Mouse (Mus musculus): ENCODE data around the gene Phb. TPM values are rescaled to one million over a fixed set of nuclear protein-coding genes. Genes with fewer than 3 reads are reported as not detected.

Gene Phb
- polyA plus RNA-seq (2012; rRNA removed) = 94.8 and 153 TPM in 2 replicates

DNA sequence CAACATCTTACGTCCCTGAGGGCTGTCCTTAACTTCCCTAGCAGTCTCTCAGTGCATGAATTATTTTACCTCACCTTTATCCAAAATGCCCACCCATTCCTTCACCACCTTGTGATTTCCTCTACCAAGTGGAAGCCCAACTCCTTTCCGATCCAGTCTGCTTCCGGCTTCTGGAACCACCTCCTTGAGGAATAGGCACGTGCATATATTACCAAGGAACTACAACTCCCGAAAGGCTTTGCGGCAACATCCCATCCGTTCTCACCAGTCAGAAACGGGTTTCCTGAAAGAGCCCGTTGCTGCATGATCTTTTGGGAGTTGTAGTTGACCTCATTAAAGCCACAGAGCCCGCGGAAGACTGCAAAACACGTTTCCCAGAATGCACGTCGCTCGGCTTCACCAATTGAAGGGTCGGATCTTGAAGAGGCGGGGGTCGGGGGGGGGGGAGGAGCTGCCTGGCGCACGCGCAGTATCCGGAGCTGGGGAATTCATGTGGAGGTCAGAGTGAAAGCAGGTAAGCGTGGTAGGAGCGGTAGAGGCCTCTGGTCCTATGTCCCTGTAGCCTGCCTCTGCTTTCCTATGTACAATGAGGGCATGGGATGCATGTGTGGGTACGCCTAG lies at the start of gene Phb:
TSS of gene Phb (plus strand) at position 429 of the 621 bp plus-strand sequence.

DNA sequence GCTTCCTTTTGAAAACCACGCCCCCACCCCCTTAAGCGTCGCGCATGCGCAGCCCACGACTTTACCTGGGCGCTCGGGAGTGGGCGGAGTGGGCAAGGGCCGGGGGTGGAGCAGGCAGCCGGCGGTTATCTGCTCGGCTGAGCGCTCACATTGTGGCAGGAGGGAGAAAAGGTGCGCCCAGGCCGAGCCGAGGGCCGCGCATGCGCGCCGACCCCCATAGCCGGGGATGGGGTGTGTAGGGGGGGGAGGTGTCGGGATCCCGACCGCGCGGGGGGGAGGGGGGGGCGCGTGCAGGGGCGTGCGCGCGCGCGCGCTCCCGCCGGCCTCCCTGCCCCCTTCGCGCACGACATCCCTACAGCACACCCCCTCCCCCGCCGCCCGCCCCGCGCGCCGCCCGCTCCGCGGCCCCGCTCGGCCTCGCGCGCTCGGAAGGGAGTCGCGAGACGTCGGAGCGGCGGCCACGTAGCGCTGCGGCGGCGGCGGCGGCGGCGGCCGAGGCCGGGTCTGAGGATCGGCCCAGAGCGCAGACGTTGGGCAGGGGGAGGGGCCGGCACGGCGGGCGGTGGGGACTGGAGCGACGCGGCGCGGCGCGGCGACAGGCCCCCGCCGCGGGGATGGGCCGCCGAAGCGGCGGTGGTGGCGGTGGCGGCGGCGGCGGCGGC lies 45.9 kb downstream of the Phb start, which contains the start of gene Zfp652:
TSS of gene Zfp652 (plus strand) at position 111 of the 662 bp plus-strand sequence.

DNA sequence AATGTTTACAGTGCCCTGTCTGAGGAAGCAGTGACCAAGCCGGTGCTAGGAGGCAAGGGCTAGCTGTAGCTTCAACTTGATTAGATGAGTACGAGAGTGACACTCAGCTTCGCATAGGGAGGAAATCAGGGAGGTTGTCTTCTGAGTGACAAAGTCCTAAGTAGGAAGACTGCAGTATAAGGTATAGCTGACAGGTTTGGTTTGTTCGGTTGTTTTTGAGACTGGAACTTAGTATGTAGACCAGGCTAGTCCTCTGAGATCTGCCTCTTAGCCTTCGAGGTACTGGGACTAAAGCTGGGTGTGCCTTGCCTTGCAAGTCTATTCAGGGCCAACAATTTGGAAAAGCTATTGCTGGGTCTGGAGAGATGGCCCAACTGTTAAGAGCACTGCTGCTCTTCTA lies 56.5 kb downstream of the Phb start, which contains the start of gene B130006D01Rik:
TSS of gene B130006D01Rik (plus strand) at position 301 of the 400 bp plus-strand sequence.

Other genes with a start within 250 kb of the Phb start
- 2.6 and 3.4 TPM in 2 replicates for gene Nxph3, start 152.4 kb upstream of the Phb start, polyA plus RNA-seq (2012; rRNA removed)
- gene Ngfr, start 79.2 kb upstream of the Phb start, polyA plus RNA-seq (2012; rRNA removed) = 40.6 and 81.6 TPM in 2 replicates
- 22.4 and 35.5 TPM in 2 replicates for gene Zfp652, start 45.7 kb downstream of the Phb start, polyA plus RNA-seq (2012; rRNA removed)
- gene B130006D01Rik, start 56.6 kb downstream of the Phb start, polyA plus RNA-seq (2012; rRNA removed) = not detected in 2 replicates
- gene Phospho1, start 157.5 kb downstream of the Phb start, polyA plus RNA-seq (2012; rRNA removed) = 26.5 and 29.5 TPM in 2 replicates
- gene Gngt2, start 170.3 kb downstream of the Phb start, polyA plus RNA-seq (2012; rRNA removed) = 2.4 and 3.6 TPM in 2 replicates
- gene Abi3, start 175.5 kb downstream of the Phb start, polyA plus RNA-seq (2012; rRNA removed) = 33.4 and 37.7 TPM in 2 replicates
- 0.29 and 0.42 TPM in 2 replicates for gene B4galnt2, start 247.9 kb downstream of the Phb start, polyA plus RNA-seq (2012; rRNA removed)